Mouse (Mus musculus) spleen, postnatal 4 days (tissue): ENCODE measurements at regions not wholly inside any gene's neighbourhood (a gene's known extent, or its start where the extent isn't known, plus 50 kb on each side); places are given as distances from the start of the nearest gene placed in this dataset.

ENCODE experiments used
- DNase-seq, 2 experiments: peaks; one replicate each; pipeline ENCODE4 v3.0.0; 2022; ENCODE audit warnings: low spot score in 2 of 2

GRCm38 (mm10) chr1:184298701-184299100 lies 264.6 kb upstream of the 1700056E22Rik start:
- no peak for DNase-seq

- DNase-seq = no peak
These were observed 263.1 kb upstream of the 1700056E22Rik start for GRCm38 (mm10) chr1:184297001-184297740.

- DNase-seq = no peak
These were observed 257.0 kb upstream of the 1700056E22Rik start for GRCm38 (mm10) chr1:184291129-184291528.

- no peak for DNase-seq
These were observed 255.8 kb upstream of the 1700056E22Rik start for GRCm38 (mm10) chr1:184289733-184290416.

- DNase-seq = no peak
These were observed 247.7 kb upstream of the 1700056E22Rik start for GRCm38 (mm10) chr1:184281768-184282167.

GRCm38 (mm10) chr1:184279263-184279662 lies 245.2 kb upstream of the 1700056E22Rik start:
- DNase-seq = no peak

- no peak for DNase-seq
These were observed 242.9 kb upstream of the 1700056E22Rik start for GRCm38 (mm10) chr1:184277001-184277400.

- DNase-seq = no peak
These were observed 241.8 kb upstream of the 1700056E22Rik start for GRCm38 (mm10) chr1:184275877-184276276.

GRCm38 (mm10) chr1:184275396-184275795 lies 241.3 kb upstream of the 1700056E22Rik start:
- DNase-seq = no peak

GRCm38 (mm10) chr1:184274704-184275103 lies 240.6 kb upstream of the 1700056E22Rik start:
- no peak for DNase-seq

GRCm38 (mm10) chr1:184273722-184274121 lies 239.6 kb upstream of the 1700056E22Rik start:
- DNase-seq = no peak

GRCm38 (mm10) chr1:184271254-184271653 lies 237.2 kb upstream of the 1700056E22Rik start:
- DNase-seq = no peak

- peak; percentile 23 to 66 for DNase-seq
These were observed 231.9 kb upstream of the 1700056E22Rik start for GRCm38 (mm10) chr1:184266051-184266450.

GRCm38 (mm10) chr1:184262975-184263374 lies 228.9 kb upstream of the 1700056E22Rik start:
- DNase-seq = no peak

GRCm38 (mm10) chr1:184261385-184261727 lies 227.3 kb upstream of the 1700056E22Rik start:
- DNase-seq = no peak

GRCm38 (mm10) chr1:184260722-184261384 lies 226.8 kb upstream of the 1700056E22Rik start:
- DNase-seq = no peak

- DNase-seq = no peak
These were observed 225.8 kb upstream of the 1700056E22Rik start for GRCm38 (mm10) chr1:184259853-184260252.

- no peak for DNase-seq
These were observed 223.3 kb upstream of the 1700056E22Rik start for GRCm38 (mm10) chr1:184257356-184257755.

GRCm38 (mm10) chr1:184254951-184255350 lies 220.8 kb upstream of the 1700056E22Rik start:
- no peak for DNase-seq

- DNase-seq = no peak
These were observed 210.8 kb upstream of the 1700056E22Rik start for GRCm38 (mm10) chr1:184244730-184245488.

GRCm38 (mm10) chr1:184244296-184244695 lies 210.2 kb upstream of the 1700056E22Rik start:
- DNase-seq = no peak

GRCm38 (mm10) chr1:184241846-184242245 lies 207.7 kb upstream of the 1700056E22Rik start:
- no peak for DNase-seq
